Mouse (Mus musculus): Measurements from ENCODE around the gene Adamts6. TPM values are rescaled to one million over a fixed set of nuclear protein-coding genes. Genes with fewer than 3 reads are reported as not detected.

Gene Adamts6
- polyA plus RNA-seq, 1 experiment from 2014 or later, result 1.2 TPM

DNA sequence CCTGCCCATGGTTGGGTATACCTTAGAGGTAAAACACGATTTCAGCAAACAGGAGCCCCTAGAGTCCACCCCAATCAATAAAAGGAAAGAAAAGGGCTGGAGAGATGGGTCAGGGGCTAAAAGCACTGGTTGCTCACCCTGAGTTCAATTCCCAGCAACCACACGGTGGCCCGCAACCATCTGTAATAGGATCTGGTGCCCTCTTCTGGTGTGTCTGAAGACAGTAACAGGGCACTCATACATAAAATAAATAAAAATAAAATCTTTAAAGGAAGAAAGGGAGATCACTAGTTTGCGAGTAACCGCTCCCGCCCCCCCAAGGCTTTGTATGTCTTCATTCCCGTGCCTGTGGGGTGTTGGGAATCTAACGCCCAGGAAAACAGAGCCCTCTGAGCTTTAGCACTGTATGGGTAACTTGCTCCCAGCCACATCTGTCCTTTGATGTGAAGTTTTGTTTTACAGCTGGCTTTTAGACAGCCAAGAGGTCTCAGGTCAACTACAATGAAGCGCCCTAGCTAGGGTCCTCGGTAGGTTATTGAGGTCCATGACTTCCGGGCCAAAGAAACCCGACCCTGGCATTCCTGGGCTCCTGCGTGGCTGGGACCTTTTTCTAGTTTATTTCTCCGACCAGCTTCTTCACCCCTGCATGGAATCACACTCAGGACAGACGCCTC lies 230.1 kb downstream of the Adamts6 start:
- H3K4me3 ChIP-seq (replicated peaks; ENCODE audit: low read depth, low read length), result peak overlapping the region; percentile 31

GRCm38 (mm10) chr13:104518312-104519005 lies 230.8 kb downstream of the Adamts6 start:
- peak overlapping the region; percentile 88 for H3K27ac ChIP-seq
- ATAC-seq (replicated peaks; ENCODE audit: low FRiP score, low read depth), result peak; percentile 94
- H3K4me2 ChIP-seq (ENCODE audit: low read length), result peak overlapping the region; percentile 68
- H3K9ac ChIP-seq (ENCODE audit: low read depth, low read length), result peak overlapping the region; percentile 65
- no peak for TF ChIP-seq CTCF (IDR thresholded peaks at IDR 0.05; ENCODE audit: low read depth)
- no peaks in the 10 kb centered on the region for H3K27me3 ChIP-seq (ENCODE audit: insufficient read depth, low read length)
- 6% methylated on average over 19 of the region's 19 CpGs for WGBS
- H3K4me3 ChIP-seq (replicated peaks; ENCODE audit: low read depth, low read length), result peak overlapping the region; percentile 31
- peak; percentile 93 for DNase-seq (ENCODE audit: low spot score)
- 0 out of 2 replicates have a peak, but pooled peaks cover 8% of the 10 kb centered on the region for H3K4me1 ChIP-seq (replicated peaks; ENCODE audit: insufficient read depth, low read length)
- no peaks in the 10 kb centered on the region for H3K36me3 ChIP-seq (ENCODE audit: insufficient read depth, low read length)
- H3K9me3 ChIP-seq (replicated peaks; ENCODE audit: low read length), result no peaks in the 10 kb centered on the region

More for the DNA sequence above, 230.1 kb downstream of the Adamts6 start:
- no peaks in the 10 kb centered on the region for H3K27me3 ChIP-seq (ENCODE audit: insufficient read depth, low read length)
- WGBS, result 36% methylated on average over 15 of the region's 15 CpGs
- H3K4me2 ChIP-seq (ENCODE audit: low read length), result peak overlapping the region; percentile 68
- DNase-seq (ENCODE audit: low spot score), result peak; percentile 52
- TF ChIP-seq CTCF (IDR thresholded peaks at IDR 0.05; ENCODE audit: low read depth), result peak; percentile 36; the same call in 1 of the 2 replicates
- H3K27ac ChIP-seq, result peak overlapping the region; percentile 88
- no peaks in the 10 kb centered on the region for H3K9me3 ChIP-seq (replicated peaks; ENCODE audit: low read length)
- H3K36me3 ChIP-seq (ENCODE audit: insufficient read depth, low read length), result no peaks in the 10 kb centered on the region
- H3K9ac ChIP-seq (ENCODE audit: low read depth, low read length), result peak overlapping the region; percentile 65
- ATAC-seq (replicated peaks; ENCODE audit: low FRiP score, low read depth), result peak; percentile 58
- H3K4me1 ChIP-seq (replicated peaks; ENCODE audit: insufficient read depth, low read length), result 0 out of 2 replicates have a peak, but pooled peaks cover 8% of the 10 kb centered on the region

- no peaks in the 10 kb centered on the region for H3K36me3 ChIP-seq (ENCODE audit: insufficient read depth, low read length)
- H3K4me3 ChIP-seq (replicated peaks; ENCODE audit: low read depth, low read length), result no peak overlapping the region
- H3K9ac ChIP-seq (ENCODE audit: low read depth, low read length), result no peak overlapping the region
- no peaks in the 10 kb centered on the region for H3K9me3 ChIP-seq (replicated peaks; ENCODE audit: low read length)
- 0 out of 2 replicates have a peak, but pooled peaks cover 8% of the 10 kb centered on the region for H3K4me1 ChIP-seq (replicated peaks; ENCODE audit: insufficient read depth, low read length)
- no peaks in the 10 kb centered on the region for H3K27me3 ChIP-seq (ENCODE audit: insufficient read depth, low read length)
- H3K27ac ChIP-seq, result peak overlapping the region; percentile 88
- ATAC-seq (replicated peaks; ENCODE audit: low FRiP score, low read depth) (peak; percentile 37; the same call in 1 of the 2 replicates), DNase-seq (ENCODE audit: low spot score) (peak; percentile 54)
- TF ChIP-seq CTCF (IDR thresholded peaks at IDR 0.05; ENCODE audit: low read depth), result no peak
- WGBS, result 45% methylated on average over 14 of the region's 14 CpGs
- peak overlapping the region; percentile 68 for H3K4me2 ChIP-seq (ENCODE audit: low read length)
Observed at GRCm38 (mm10) chr13:104519006-104519695, 231.5 kb downstream of the Adamts6 start.

DNA sequence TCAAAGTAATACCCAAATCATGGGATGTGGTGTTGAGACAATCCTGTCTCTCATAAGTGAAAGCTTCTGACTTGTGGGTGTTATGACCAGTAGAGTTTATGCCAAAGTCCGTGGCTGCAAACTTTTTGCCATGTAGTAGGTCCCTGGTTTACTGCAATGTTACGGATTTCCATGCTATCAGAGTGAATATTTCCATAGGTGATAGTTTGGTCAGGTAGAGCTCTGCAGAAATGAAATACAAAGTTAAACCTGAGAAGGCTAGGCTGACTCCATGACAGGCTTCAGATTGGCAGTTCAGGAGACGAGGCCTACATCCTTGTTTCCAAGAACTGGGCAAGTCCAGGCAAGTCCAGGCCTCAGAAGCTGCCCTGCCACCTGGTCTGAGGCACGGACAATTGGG lies 232.3 kb downstream of the Adamts6 start:
- no peak for DNase-seq (ENCODE audit: low spot score)
- H3K4me3 ChIP-seq (replicated peaks; ENCODE audit: low read depth, low read length), result no peak overlapping the region
- H3K9ac ChIP-seq (ENCODE audit: low read depth, low read length), result no peak overlapping the region
- no peak overlapping the region for H3K27ac ChIP-seq
- H3K27me3 ChIP-seq (ENCODE audit: insufficient read depth, low read length), result no peaks in the 10 kb centered on the region
- TF ChIP-seq CTCF (IDR thresholded peaks at IDR 0.05; ENCODE audit: low read depth), result no peak
- WGBS, result 84% methylated on average over 4 of the region's 4 CpGs
- no peak for ATAC-seq (replicated peaks; ENCODE audit: low FRiP score, low read depth)
- H3K4me2 ChIP-seq (ENCODE audit: low read length), result no peak overlapping the region
- 0 out of 2 replicates have a peak, but pooled peaks cover 8% of the 10 kb centered on the region for H3K4me1 ChIP-seq (replicated peaks; ENCODE audit: insufficient read depth, low read length)
- H3K9me3 ChIP-seq (replicated peaks; ENCODE audit: low read length), result no peaks in the 10 kb centered on the region
- no peaks in the 10 kb centered on the region for H3K36me3 ChIP-seq (ENCODE audit: insufficient read depth, low read length)

- no peak overlapping the region for H3K9ac ChIP-seq (ENCODE audit: low read depth, low read length)
- no peak overlapping the region for H3K4me2 ChIP-seq (ENCODE audit: low read length)
- no peaks in the 10 kb centered on the region for H3K27me3 ChIP-seq (ENCODE audit: insufficient read depth, low read length)
- DNase-seq (ENCODE audit: low spot score) (no peak), ATAC-seq (replicated peaks; ENCODE audit: low FRiP score, low read depth) (no peak)
- no peak overlapping the region for H3K27ac ChIP-seq
- no peaks in the 10 kb centered on the region for H3K36me3 ChIP-seq (ENCODE audit: insufficient read depth, low read length)
- H3K9me3 ChIP-seq (replicated peaks; ENCODE audit: low read length), result no peaks in the 10 kb centered on the region
- H3K4me1 ChIP-seq (replicated peaks; ENCODE audit: insufficient read depth, low read length), result 0 out of 2 replicates have a peak, but pooled peaks cover 8% of the 10 kb centered on the region
- TF ChIP-seq CTCF (IDR thresholded peaks at IDR 0.05; ENCODE audit: low read depth), result no peak
- no peak overlapping the region for H3K4me3 ChIP-seq (replicated peaks; ENCODE audit: low read depth, low read length)
- 45% methylated on average over 3 of the region's 3 CpGs for WGBS
Observed at GRCm38 (mm10) chr13:104520461-104520860, 232.8 kb downstream of the Adamts6 start.

DNA sequence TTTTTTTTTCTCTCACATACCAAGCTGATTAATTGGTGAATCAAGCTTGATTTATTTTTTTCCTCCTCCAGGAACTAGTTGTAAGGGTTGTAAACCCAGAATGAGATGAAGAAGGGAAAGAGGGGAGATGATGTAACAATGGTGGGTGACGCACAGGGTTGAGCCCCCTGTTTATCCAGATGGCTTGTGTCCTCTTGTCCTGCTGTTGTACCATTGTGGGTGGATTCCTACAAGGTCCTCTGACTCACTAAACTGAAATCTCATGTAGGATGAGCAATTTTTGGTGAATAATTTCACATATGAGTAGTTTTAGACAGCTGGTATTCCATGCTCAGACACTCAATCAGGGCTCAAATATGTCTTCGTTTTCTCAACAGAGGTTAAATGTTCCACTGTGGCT lies 233.9 kb downstream of the Adamts6 start:
- Histone ChIP-seq H3K9ac (ENCODE audit: low read depth, low read length) (no peak overlapping the region), H3K9me3 (replicated peaks; ENCODE audit: low read length) (no peaks in the 10 kb centered on the region), H3K4me1 (replicated peaks; ENCODE audit: insufficient read depth, low read length) (0 out of 2 replicates have a peak, but pooled peaks cover 8% of the 10 kb centered on the region), H3K27ac (no peak overlapping the region), H3K36me3 (ENCODE audit: insufficient read depth, low read length) (no peaks in the 10 kb centered on the region), H3K4me3 (replicated peaks; ENCODE audit: low read depth, low read length) (no peak overlapping the region), H3K27me3 (ENCODE audit: insufficient read depth, low read length) (no peaks in the 10 kb centered on the region), H3K4me2 (ENCODE audit: low read length) (no peak overlapping the region)
- ATAC-seq (replicated peaks; ENCODE audit: low FRiP score, low read depth), result no peak
- TF ChIP-seq CTCF (IDR thresholded peaks at IDR 0.05; ENCODE audit: low read depth), result no peak
- WGBS, result 89% methylated on average over 2 of the region's 2 CpGs
- no peak for DNase-seq (ENCODE audit: low spot score)
